Mouse (Mus musculus) limb, embryonic 14.5 days (tissue): ENCODE data around the gene Zan. TPM values are rescaled to one million over a fixed set of nuclear protein-coding genes. Genes with fewer than 3 reads are reported as not detected.

Source experiments
- ATAC-seq: fragments of 200-750 bp; cut with Nextera tagmentation; 2 replicates; pipeline ENCODE4 v1.8.0; 2017; ENCODE audit warnings: low read depth, moderate number of reproducible peaks, moderate TSS enrichment; ENCODE audit not compliant: low FRiP score
- DNase-seq: peaks from one replicate; pipeline ENCODE4 v3.0.0-alpha.2; 2015; ENCODE audit warnings: low spot score
- H3K27ac ChIP-seq: fragments of 300-500 bp; sonication (generic); replicated peaks from 2 replicates; pipeline ENCODE4 v1.5.1; 2014; ENCODE audit warnings: low read depth, mild to moderate bottlenecking, low read length, moderate library complexity, mixed read lengths
- H3K27me3 ChIP-seq: fragments of 300-500 bp; sonication (generic); 2 replicates; pipeline ENCODE4 v1.6.1; 2014; ENCODE audit warnings: low read length, mixed read lengths; ENCODE audit not compliant: control insufficient read depth, insufficient read depth
- H3K36me3 ChIP-seq: fragments of 300-500 bp; sonication (generic); 2 replicates; pipeline ENCODE4 v1.6.1; 2014; ENCODE audit warnings: mild to moderate bottlenecking, low read length, moderate library complexity, mixed read lengths; ENCODE audit not compliant: control insufficient read depth, insufficient read depth
- H3K4me1 ChIP-seq: fragments of 300-500 bp; sonication (generic); 2 replicates; pipeline ENCODE4 v1.6.1; 2014; ENCODE audit warnings: antibody characterized with exemption, low read length, mixed read lengths; ENCODE audit not compliant: control insufficient read depth, insufficient read depth
- H3K4me2 ChIP-seq: fragments of 300-500 bp; sonication (generic); replicated peaks from 2 replicates; pipeline ENCODE4 v1.6.1; 2014; ENCODE audit warnings: low read depth, mild to moderate bottlenecking, low read length, moderate library complexity; ENCODE audit not compliant: severe bottlenecking
- H3K4me3 ChIP-seq: fragments of 300-500 bp; sonication (generic); replicated peaks from 2 replicates; pipeline ENCODE4 v1.5.1; 2014; ENCODE audit warnings: low read length
- H3K9ac ChIP-seq: fragments of 300-500 bp; sonication (generic); 2 replicates; pipeline ENCODE4 v1.6.1; 2014; ENCODE audit warnings: mild to moderate bottlenecking, low read depth, low read length, moderate library complexity; ENCODE audit not compliant: severe bottlenecking
- H3K9me3 ChIP-seq: fragments of 300-500 bp; sonication (generic); 2 replicates; pipeline ENCODE4 v1.6.1; 2016; ENCODE audit warnings: low read length; ENCODE audit not compliant: control insufficient read depth
- POLR2A ChIP-seq: fragments of 200-500 bp; IDR thresholded peaks from 2 replicates; pipeline ENCODE4 v1.8.0; 2012; ENCODE audit warnings: inconsistent platforms, mild to moderate bottlenecking, moderate library complexity, borderline replicate concordance; ENCODE audit not compliant: insufficient read depth, insufficient read length; ENCODE audit errors: extremely low read depth
- WGBS: fragments of 180-500 bp; shearing (Covaris S2); extraction: QIAGEN DNeasy Blood & Tissue Kit; methylation state at CpG from one replicate; pipeline ENCODE4 v1.1.7; 2014; 5-methylcytosine and 5-hydroxymethylcytosine counted together
- polyA plus RNA-seq, 2 experiments: library from polyadenylated mRNA; depleted of rRNA in 1 of 2; stranded (reverse) in 1 of 2; unstranded in 1 of 2; fragments of >200 nt; fragmentation: Nextera tagmentation in 1 of 2; extraction: Ambion mirVana in 1 of 2; gene quantifications; 2 replicates each; pipeline versions ENCODE4 v1.2.1 to v1.2.3; 2012 to 2014

The Zan gene
- polyA plus RNA-seq, 2 experiments: 0.35 TPM; not detected in 1

DNA sequence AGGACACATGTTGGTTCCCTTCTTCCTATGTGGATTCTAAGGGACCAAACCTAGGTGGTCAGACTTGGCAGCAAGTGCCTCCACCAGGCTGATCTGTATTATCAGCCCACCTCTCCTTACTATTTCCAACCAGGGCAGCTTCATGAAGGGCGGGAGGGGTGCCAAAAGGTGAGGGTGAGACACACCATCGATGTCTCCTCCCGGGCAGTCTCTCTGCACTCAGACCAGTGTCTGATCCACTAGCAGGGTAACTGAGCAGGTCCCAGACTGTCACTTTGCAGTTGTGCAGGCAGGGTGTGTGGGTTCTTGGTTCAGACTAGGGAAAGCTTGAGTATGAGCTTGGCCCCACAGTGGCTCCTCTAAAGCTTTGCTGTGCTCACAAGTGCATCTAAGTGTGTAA is 37.9 kb upstream of the Zan start:
- Histone ChIP-seq H3K27me3 (no peaks in the 10 kb centered on the region), H3K4me2 (no peak overlapping the region), H3K9ac (no peak overlapping the region), H3K36me3 (peaks cover 34% of the 10 kb centered on the region), H3K9me3 (no peaks in the 10 kb centered on the region), H3K4me3 (no peak overlapping the region), H3K4me1 (peaks cover 11% of the 10 kb centered on the region), H3K27ac (no peak overlapping the region)
- ATAC-seq (no peak), DNase-seq (no peak)
- TF ChIP-seq POLR2A: no peak
- 92% methylated on average over 3 of the region's 3 CpGs for WGBS

DNA sequence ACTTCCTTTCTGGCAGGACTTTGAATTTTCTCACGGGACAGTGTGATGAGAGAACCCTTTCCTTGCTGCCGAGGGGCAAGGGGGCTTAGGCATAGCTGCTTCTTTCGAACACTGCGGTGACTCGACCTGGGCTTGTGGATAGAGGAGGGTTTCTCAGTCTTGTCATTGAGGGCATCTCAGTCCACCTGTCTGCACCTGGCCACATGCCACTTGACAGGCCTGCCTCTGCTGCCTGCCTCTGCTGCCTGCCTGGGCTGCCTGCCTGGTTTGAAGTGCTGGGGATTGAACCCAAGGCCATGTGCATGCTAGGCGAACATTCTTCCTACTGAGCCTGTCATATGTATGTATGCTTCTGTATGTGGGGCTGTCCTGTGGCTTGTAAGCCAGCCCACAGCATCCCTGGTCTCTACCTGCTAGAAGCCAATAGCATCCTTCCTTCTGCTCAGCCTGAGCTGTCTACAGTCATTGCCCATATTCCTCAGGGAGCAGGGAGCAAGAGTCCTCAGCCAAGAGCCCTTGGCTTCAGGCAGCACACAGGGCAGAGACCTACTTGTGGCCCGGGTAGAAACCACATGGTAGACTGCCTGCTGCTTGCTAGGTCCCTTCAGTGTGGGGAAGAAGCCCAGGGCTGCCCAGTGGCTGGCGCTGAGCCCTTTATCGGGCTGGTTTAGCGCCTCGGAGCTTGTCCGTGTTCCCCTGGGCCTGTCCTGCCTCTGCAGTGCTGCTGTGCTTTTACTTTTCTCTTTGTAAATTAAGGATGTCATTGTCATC is 37.3 kb upstream of the Zan start:
- no peak for ATAC-seq
- 88% methylated on average over 12 of the region's 12 CpGs for WGBS
- H3K36me3 ChIP-seq: peaks cover 27% of the 10 kb centered on the region
- no peaks in the 10 kb centered on the region for H3K9me3 ChIP-seq
- H3K27ac ChIP-seq: no peak overlapping the region
- H3K4me3 ChIP-seq: no peak overlapping the region
- H3K4me1 ChIP-seq: peaks cover 11% of the 10 kb centered on the region
- no peak for DNase-seq
- H3K27me3 ChIP-seq: no peaks in the 10 kb centered on the region
- H3K9ac ChIP-seq: no peak overlapping the region
- H3K4me2 ChIP-seq: no peak overlapping the region
- TF ChIP-seq POLR2A: no peak

DNA sequence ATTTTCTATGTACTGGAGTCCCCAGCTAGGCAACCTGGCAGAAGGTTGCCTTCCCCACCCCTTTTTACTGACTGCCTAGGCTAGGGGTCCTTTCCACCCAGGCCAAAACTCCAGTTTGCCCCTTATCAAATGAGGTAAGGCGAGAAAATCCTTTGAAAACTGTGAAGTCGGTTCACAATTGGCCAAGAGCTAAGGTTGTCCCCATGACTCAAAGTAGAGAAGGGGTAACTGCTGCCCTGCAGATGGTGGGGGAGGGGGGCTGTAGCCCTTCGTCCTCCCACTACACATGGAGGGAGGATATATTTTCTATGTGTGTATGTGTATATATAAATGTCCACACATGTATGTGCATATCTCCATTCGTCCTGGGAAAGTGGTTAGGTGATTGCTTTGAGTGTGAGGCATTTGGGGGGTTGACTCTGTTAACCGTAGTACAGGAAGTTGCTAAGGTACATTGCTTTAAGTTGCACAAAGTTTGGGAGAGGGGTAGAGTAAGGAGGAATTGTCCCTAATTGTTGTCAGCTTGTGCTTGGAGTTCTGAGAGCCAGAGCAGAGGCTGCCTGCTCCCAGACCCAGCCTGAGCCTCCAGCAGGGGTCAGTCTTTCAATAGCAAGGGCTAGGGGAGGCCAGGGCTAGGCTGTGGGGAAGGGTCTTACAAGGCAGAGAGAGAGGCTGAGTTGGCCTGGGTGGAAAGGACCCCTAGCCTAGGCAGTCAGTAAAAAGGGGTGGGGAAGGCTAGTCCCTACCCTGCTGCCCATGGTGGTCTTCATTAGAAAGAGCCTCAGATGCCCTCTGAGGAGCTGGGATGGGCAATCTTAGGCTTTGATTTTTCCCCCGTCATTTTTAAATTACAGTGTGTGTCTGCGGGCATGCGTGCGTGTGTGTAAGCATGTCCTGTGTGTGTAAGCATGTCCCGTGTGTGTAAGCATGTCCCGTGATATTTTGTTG is 36.3 kb upstream of the Zan start:
- Histone ChIP-seq H3K27me3 (no peaks in the 10 kb centered on the region), H3K4me2 (no peak overlapping the region), H3K9ac (0 out of 2 replicates have a peak overlapping the region, but pooled peaks have one; percentile 22), H3K27ac (no peak overlapping the region), H3K4me3 (0 out of 2 replicates have a peak overlapping the region, but pooled peaks have one; percentile 99), H3K9me3 (no peaks in the 10 kb centered on the region), H3K36me3 (peaks cover 18% of the 10 kb centered on the region; the same call in 1 of the 2 replicates), H3K4me1 (peaks cover 11% of the 10 kb centered on the region)
- no peak for ATAC-seq
- WGBS: 82% methylated on average over 11 of the region's 11 CpGs
- no peak for TF ChIP-seq POLR2A
- DNase-seq: no peak

DNA sequence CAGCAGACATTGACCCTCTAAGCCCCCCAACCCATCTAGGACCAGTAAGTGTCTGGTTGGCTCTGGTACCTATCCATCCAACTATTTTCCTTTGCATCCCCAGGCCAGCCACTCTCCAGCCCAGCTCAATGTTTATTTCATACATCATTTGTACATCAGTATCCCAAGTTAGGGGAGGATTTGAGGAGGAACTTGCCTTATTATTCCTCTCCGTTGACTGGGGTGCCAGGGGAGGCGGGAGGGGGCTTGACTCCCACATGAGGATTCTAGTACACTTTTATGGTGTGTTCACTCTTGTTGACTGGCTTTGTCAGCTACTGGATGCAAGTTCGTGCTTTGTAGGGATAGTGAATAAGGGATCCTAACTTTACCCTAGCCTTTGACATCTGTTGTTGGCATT is 34.8 kb upstream of the Zan start:
- DNase-seq (no peak), ATAC-seq (no peak)
- peaks cover 11% of the 10 kb centered on the region for H3K4me1 ChIP-seq
- no peak for TF ChIP-seq POLR2A
- peak overlapping the region; percentile 91 for H3K4me2 ChIP-seq
- H3K4me3 ChIP-seq: peak overlapping the region; percentile 99
- 64% methylated on average over 3 of the region's 3 CpGs for WGBS
- 0 out of 2 replicates have a peak, but pooled peaks cover 10% of the 10 kb centered on the region for H3K36me3 ChIP-seq
- no peaks in the 10 kb centered on the region for H3K9me3 ChIP-seq
- 0 out of 2 replicates have a peak overlapping the region, but pooled peaks have one; percentile 82 for H3K27ac ChIP-seq
- H3K9ac ChIP-seq: peak overlapping the region; percentile 97; the same call in 1 of the 2 replicates
- no peaks in the 10 kb centered on the region for H3K27me3 ChIP-seq
